Mouse (Mus musculus) kidney, adult 2 months (tissue): ENCODE results near the gene Slc37a1.

Experiments
- CTCF ChIP-seq: fragments of 200-500 bp; conservative IDR thresholded peaks from 2 replicates; pipeline ENCODE4 v1.5.1; 2011; ENCODE audit warnings: low read depth, mild to moderate bottlenecking, control low read depth, low read length, moderate library complexity, mixed read lengths; ENCODE audit not compliant: insufficient read depth, insufficient read length
- POLR2A ChIP-seq: fragments of 200-500 bp; IDR thresholded peaks from one replicate; pipeline ENCODE4 v1.6.1; 2011; ENCODE audit warnings: low read depth, low read length, control low read depth

- TF ChIP-seq CTCF (no peak), POLR2A (no peak)
These were observed 28.2 kb upstream of the Slc37a1 start for GRCm38 (mm10) chr17:31258310-31258865.
